Mouse (Mus musculus): ENCODE measurements around the gene Cmtm4. TPM values are rescaled to one million over a fixed set of nuclear protein-coding genes. Genes with fewer than 3 reads are reported as not detected.

Cmtm4 gene
- polyA plus RNA-seq (2014; fragmentation: Nextera tagmentation; extraction: Ambion mirVana) = 3.6 and 4.0 TPM in 2 replicates

- Histone ChIP-seq H3K27ac (ENCODE audit: low read depth) (peak within 1 kb of the TSS; percentile 73), H3K4me1 (ENCODE audit: insufficient read depth) (peaks cover 9% of the 10 kb centered on the region; the same call in 1 of the 2 replicates), H3K4me2 (peak within 1 kb of the TSS; percentile 97), H3K36me3 (ENCODE audit: insufficient read depth) (no peaks in the 10 kb centered on the region), H3K9ac (peak within 1 kb of the TSS; percentile 88), H3K27me3 (ENCODE audit: insufficient read depth, low read length) (no peaks in the 10 kb centered on the region), H3K9me3 (ENCODE audit: low read depth, low read length) (no peaks in the 10 kb centered on the region), H3K4me3 (ENCODE audit: low read depth, low read length) (peak within 1 kb of the TSS; percentile 76)
- 3% methylated on average over 44 of the region's 54 CpGs for WGBS
- ATAC-seq (ENCODE audit: insufficient read depth) (peak; percentile 79), DNase-seq (peak; percentile 81)
- no peak for TF ChIP-seq CTCF (IDR thresholded peaks at IDR 0.05; ENCODE audit: low read depth)
Observed at GRCm38 (mm10) chr8:104395703-104396357, at the start of gene Cmtm4. Gene Cmtm4, minus strand, starts transcription at chr8:104395807.

- WGBS = 60% methylated on average over 6 of the region's 6 CpGs
- Histone ChIP-seq H3K4me3 (ENCODE audit: low read depth, low read length) (no peak overlapping the region), H3K4me2 (no peak overlapping the region), H3K27ac (ENCODE audit: low read depth) (no peak overlapping the region), H3K9me3 (ENCODE audit: low read depth, low read length) (no peaks in the 10 kb centered on the region), H3K4me1 (ENCODE audit: insufficient read depth) (peaks cover 4% of the 10 kb centered on the region; the same call in 1 of the 2 replicates), H3K27me3 (ENCODE audit: insufficient read depth, low read length) (no peaks in the 10 kb centered on the region), H3K9ac (no peak overlapping the region), H3K36me3 (ENCODE audit: insufficient read depth) (peaks cover 8% of the 10 kb centered on the region; the same call in 1 of the 2 replicates)
- ATAC-seq (ENCODE audit: insufficient read depth) = no peak
- TF ChIP-seq CTCF (IDR thresholded peaks at IDR 0.05; ENCODE audit: low read depth) = no peak
- DNase-seq = no peak
Observed at GRCm38 (mm10) chr8:104445248-104445647, 49.6 kb upstream of the Cmtm4 start.

GRCm38 (mm10) chr8:104443125-104443679 lies 47.6 kb upstream of the Cmtm4 start:
- peak; percentile 14; the same call in 1 of the 2 replicates for ATAC-seq (ENCODE audit: insufficient read depth)
- Histone ChIP-seq H3K36me3 (ENCODE audit: insufficient read depth) (peaks cover 28% of the 10 kb centered on the region), H3K9me3 (ENCODE audit: low read depth, low read length) (no peaks in the 10 kb centered on the region), H3K4me3 (ENCODE audit: low read depth, low read length) (peak overlapping the region; percentile 88), H3K27me3 (ENCODE audit: insufficient read depth, low read length) (no peaks in the 10 kb centered on the region), H3K4me2 (peak overlapping the region; percentile 82), H3K4me1 (ENCODE audit: insufficient read depth) (peaks cover 4% of the 10 kb centered on the region; the same call in 1 of the 2 replicates), H3K27ac (ENCODE audit: low read depth) (no peak overlapping the region; the same call in 1 of the 2 replicates), H3K9ac (no peak overlapping the region)
- DNase-seq = no peak
- 66% methylated on average over 7 of the region's 7 CpGs for WGBS
- no peak for TF ChIP-seq CTCF (IDR thresholded peaks at IDR 0.05; ENCODE audit: low read depth)

GRCm38 (mm10) chr8:104442299-104443124 lies 46.9 kb upstream of the Cmtm4 start, which contains the start of gene Dync1li2:
Gene Dync1li2, minus strand, starts transcription at chr8:104443047.
- Histone ChIP-seq H3K9ac (peak within 1 kb of the TSS; percentile 92), H3K4me1 (ENCODE audit: insufficient read depth) (peaks cover 4% of the 10 kb centered on the region; the same call in 1 of the 2 replicates), H3K27me3 (ENCODE audit: insufficient read depth, low read length) (no peaks in the 10 kb centered on the region), H3K9me3 (ENCODE audit: low read depth, low read length) (no peaks in the 10 kb centered on the region), H3K27ac (ENCODE audit: low read depth) (peak within 1 kb of the TSS; percentile 90), H3K36me3 (ENCODE audit: insufficient read depth) (peaks cover 33% of the 10 kb centered on the region), H3K4me2 (peak within 1 kb of the TSS; percentile 82), H3K4me3 (ENCODE audit: low read depth, low read length) (peak within 1 kb of the TSS; percentile 88)
- TF ChIP-seq CTCF (IDR thresholded peaks at IDR 0.05; ENCODE audit: low read depth) = peak; percentile 86
- DNase-seq = peak; percentile 95
- under 1% methylated on average over 75 of the region's 75 CpGs for WGBS
- ATAC-seq (ENCODE audit: insufficient read depth) = peak; percentile 88

GRCm38 (mm10) chr8:104441613-104442012 lies 46.0 kb upstream of the Cmtm4 start:
- H3K4me2 ChIP-seq = peak overlapping the region; percentile 82

GRCm38 (mm10) chr8:104439461-104439860 lies 43.9 kb upstream of the Cmtm4 start:
- no peak for TF ChIP-seq CTCF (IDR thresholded peaks at IDR 0.05; ENCODE audit: low read depth)
- no peak for ATAC-seq (ENCODE audit: insufficient read depth)
- no peaks in the 10 kb centered on the region for H3K27me3 ChIP-seq (ENCODE audit: insufficient read depth, low read length)
- H3K4me1 ChIP-seq (ENCODE audit: insufficient read depth) = peaks cover 8% of the 10 kb centered on the region
- H3K9me3 ChIP-seq (ENCODE audit: low read depth, low read length) = no peaks in the 10 kb centered on the region
- no peak overlapping the region for H3K4me2 ChIP-seq
- H3K9ac ChIP-seq = no peak overlapping the region
- H3K36me3 ChIP-seq (ENCODE audit: insufficient read depth) = peaks cover 61% of the 10 kb centered on the region
- no peak overlapping the region for H3K27ac ChIP-seq (ENCODE audit: low read depth)
- no peak overlapping the region for H3K4me3 ChIP-seq (ENCODE audit: low read depth, low read length)
- WGBS = 92% methylated on average over 8 of the region's 8 CpGs
- no peak for DNase-seq

More at GRCm38 (mm10) chr8:104441613-104442012, 46.0 kb upstream of the Cmtm4 start:
- TF ChIP-seq CTCF (IDR thresholded peaks at IDR 0.05; ENCODE audit: low read depth) = no peak
- Histone ChIP-seq H3K4me1 (ENCODE audit: insufficient read depth) (peaks cover 5% of the 10 kb centered on the region), H3K27ac (ENCODE audit: low read depth) (no peak overlapping the region), H3K9me3 (ENCODE audit: low read depth, low read length) (no peaks in the 10 kb centered on the region), H3K27me3 (ENCODE audit: insufficient read depth, low read length) (no peaks in the 10 kb centered on the region), H3K4me3 (ENCODE audit: low read depth, low read length) (peak overlapping the region; percentile 88), H3K9ac (peak overlapping the region; percentile 92), H3K36me3 (ENCODE audit: insufficient read depth) (peaks cover 42% of the 10 kb centered on the region)
- 57% methylated on average over 7 of the region's 7 CpGs for WGBS
- DNase-seq = no peak
- ATAC-seq (ENCODE audit: insufficient read depth) = no peak

Measured in lung, embryonic 14.5 days (tissue).